Mouse (Mus musculus) MEL (cell line): ENCODE results near the gene Commd2. TPM values are rescaled to one million over a fixed set of nuclear protein-coding genes. Genes with fewer than 3 reads are reported as not detected.
A peak's percentile ranks its signal among the peaks of the same experiment; 100 is the strongest.

Experiments used
- DNase-seq: peaks from one replicate; pipeline ENCODE4 v3.0.0; 2011; ENCODE audit warnings: low read depth, low spot score
- H3K27ac ChIP-seq: 2 replicates; pipeline ENCODE4 v1.5.1; 2012; ENCODE audit warnings: low read depth, mild to moderate bottlenecking, control low read depth, low read length, moderate library complexity; ENCODE audit not compliant: control insufficient read depth
- H3K27me3 ChIP-seq, 2 experiments: fragments of 150-350 bp in 1 of 2; sonication (generic) in 1 of 2; 2 replicates each; pipeline ENCODE4 v1.6.1; 2012; ENCODE audit warnings: low read length in 2 of 2, mild to moderate bottlenecking in 2 of 2, improper control_type of control experiment in 1 of 2, moderate library complexity in 1 of 2; ENCODE audit not compliant: insufficient read depth in 2 of 2, control insufficient read depth in 1 of 2
- H3K36me3 ChIP-seq, 2 experiments: 2 replicates each; pipeline ENCODE4 v1.6.1; 2012 to 2014; ENCODE audit warnings: low read length in 2 of 2, improper control_type of control experiment in 1 of 2, inconsistent platforms in 1 of 2, mild to moderate bottlenecking in 1 of 2; ENCODE audit not compliant: insufficient read depth in 2 of 2, control insufficient read depth in 1 of 2
- H3K4me1 ChIP-seq, 2 experiments: fragments of 150-350 bp in 1 of 2; sonication (generic) in 1 of 2; 2 replicates each; pipeline ENCODE4 v1.6.1; 2012; ENCODE audit warnings: low read length in 2 of 2, improper control_type of control experiment in 1 of 2, mild to moderate bottlenecking in 1 of 2; ENCODE audit not compliant: insufficient read depth in 2 of 2, control insufficient read depth in 1 of 2
- H3K4me3 ChIP-seq, 2 experiments: fragments of 150-350 bp in 1 of 2; sonication (generic) in 1 of 2; 2 replicates each; pipeline ENCODE4 v1.5.1; 2012; ENCODE audit warnings: low read depth in 2 of 2, low read length in 2 of 2, mild to moderate bottlenecking in 2 of 2, moderate library complexity in 2 of 2, control low read depth in 1 of 2, improper control_type of control experiment in 1 of 2; ENCODE audit not compliant: control insufficient read depth in 1 of 2, insufficient read depth in 1 of 2
- H3K79me2 ChIP-seq: 2 replicates; pipeline ENCODE4 v1.6.1; 2012; ENCODE audit warnings: mild to moderate bottlenecking, low read length, moderate library complexity; ENCODE audit not compliant: control insufficient read depth, poor library complexity, insufficient read depth
- H3K9ac ChIP-seq: 2 replicates; pipeline ENCODE4 v1.6.1; 2012; ENCODE audit warnings: low read depth, mild to moderate bottlenecking, control low read depth, low read length, moderate library complexity; ENCODE audit not compliant: control insufficient read depth, poor library complexity, severe bottlenecking
- H3K9me3 ChIP-seq: fragments of 150-350 bp; sonication (generic); replicated peaks from 2 replicates; pipeline ENCODE4 v1.6.1; 2012; ENCODE audit warnings: mild to moderate bottlenecking, low read length, improper control_type of control experiment, moderate library complexity; ENCODE audit not compliant: insufficient read depth
- CHD1 ChIP-seq: IDR thresholded peaks from 2 replicates; pipeline ENCODE4 v1.6.1; 2012; ENCODE audit warnings: low read depth, mild to moderate bottlenecking, inconsistent platforms, low read length, improper control_type of control experiment
- CHD2 ChIP-seq: IDR thresholded peaks from 2 replicates; pipeline ENCODE4 v1.6.1; 2011; ENCODE audit warnings: low read length, improper control_type of control experiment
- EP300 ChIP-seq, 2 experiments: IDR thresholded peaks; 2 replicates each; pipeline ENCODE4 v1.6.1; 2011; ENCODE audit warnings: improper control_type of control experiment in 2 of 2, low read length in 2 of 2, low read depth in 1 of 2, mild to moderate bottlenecking in 1 of 2
- ETS1 ChIP-seq: IDR thresholded peaks from 2 replicates; pipeline ENCODE4 v1.6.1; 2012; ENCODE audit warnings: low read depth, mild to moderate bottlenecking, inconsistent platforms, low read length, improper control_type of control experiment, moderate library complexity
- GABPA ChIP-seq: IDR thresholded peaks from 2 replicates; pipeline ENCODE4 v1.6.1; 2012; ENCODE audit warnings: low read depth, mild to moderate bottlenecking, inconsistent platforms, low read length, improper control_type of control experiment, moderate library complexity
- GATA1 ChIP-seq: IDR thresholded peaks from 2 replicates; pipeline ENCODE4 v1.6.1; 2011; ENCODE audit warnings: low read depth, low read length, improper control_type of control experiment
- HCFC1 ChIP-seq: IDR thresholded peaks from 2 replicates; pipeline ENCODE4 v1.6.1; 2012; ENCODE audit warnings: low read depth, mild to moderate bottlenecking, inconsistent platforms, low read length, improper control_type of control experiment, moderate library complexity
- JUND ChIP-seq: IDR thresholded peaks from 2 replicates; pipeline ENCODE4 v1.6.1; 2011; ENCODE audit warnings: low read depth, mild to moderate bottlenecking, improper control_type of control experiment, low read length
- MEF2A ChIP-seq: IDR thresholded peaks from 2 replicates; pipeline ENCODE4 v1.6.1; 2014; ENCODE audit warnings: low read depth, mild to moderate bottlenecking, inconsistent platforms, low read length, improper control_type of control experiment; ENCODE audit not compliant: poor library complexity, insufficient replicate concordance, severe bottlenecking; ENCODE audit errors: extremely low read depth
- MXI1 ChIP-seq: IDR thresholded peaks from 2 replicates; pipeline ENCODE4 v1.6.1; 2011; ENCODE audit warnings: mild to moderate bottlenecking, low read depth, low read length, improper control_type of control experiment
- MYB ChIP-seq: IDR thresholded peaks from 2 replicates; pipeline ENCODE4 v1.6.1; 2011; ENCODE audit warnings: mild to moderate bottlenecking, low read depth, low read length, improper control_type of control experiment
- NELFE ChIP-seq: IDR thresholded peaks from 2 replicates; pipeline ENCODE4 v1.6.1; 2011; ENCODE audit warnings: low read depth, low read length, improper control_type of control experiment
- POLR2AphosphoS2 ChIP-seq: IDR thresholded peaks from 2 replicates; pipeline ENCODE4 v1.6.1; 2011; ENCODE audit warnings: low read length, improper control_type of control experiment
- POLR2AphosphoS5 ChIP-seq: IDR thresholded peaks from 2 replicates; pipeline ENCODE4 v1.6.1; 2012; ENCODE audit warnings: low read depth, borderline replicate concordance, mild to moderate bottlenecking, inconsistent platforms, low read length, moderate library complexity, mixed read lengths
- RAD21 ChIP-seq: IDR thresholded peaks from 2 replicates; pipeline ENCODE4 v1.6.1; 2011; ENCODE audit warnings: mild to moderate bottlenecking, low read depth, low read length, improper control_type of control experiment
- RCOR1 ChIP-seq: IDR thresholded peaks from 2 replicates; pipeline ENCODE4 v1.6.1; 2012; ENCODE audit warnings: low read depth, mild to moderate bottlenecking, inconsistent platforms, low read length, improper control_type of control experiment
- SIN3A ChIP-seq: IDR thresholded peaks from 2 replicates; pipeline ENCODE4 v1.6.1; 2012; ENCODE audit warnings: low read length, improper control_type of control experiment, inconsistent platforms
- SMC3 ChIP-seq: IDR thresholded peaks from 2 replicates; pipeline ENCODE4 v1.6.1; 2011; ENCODE audit warnings: low read depth, low read length, improper control_type of control experiment
- TBP ChIP-seq: IDR thresholded peaks from 2 replicates; pipeline ENCODE4 v1.8.0; 2011; ENCODE audit warnings: low read depth, low read length, improper control_type of control experiment
- TCF12 ChIP-seq: IDR thresholded peaks from 2 replicates; pipeline ENCODE4 v1.6.1; 2014; ENCODE audit warnings: low read depth, mild to moderate bottlenecking, inconsistent platforms, low read length, improper control_type of control experiment, moderate library complexity
- UBTF ChIP-seq: IDR thresholded peaks from 2 replicates; pipeline ENCODE4 v1.6.1; 2012; ENCODE audit warnings: low read depth, mild to moderate bottlenecking, inconsistent platforms, low read length, improper control_type of control experiment, moderate library complexity, borderline replicate concordance; ENCODE audit not compliant: insufficient read depth
- USF1 ChIP-seq: IDR thresholded peaks from 2 replicates; pipeline ENCODE4 v1.6.1; 2014; ENCODE audit warnings: low read depth, mild to moderate bottlenecking, inconsistent platforms, low read length, improper control_type of control experiment, moderate library complexity
- USF2 ChIP-seq, 2 experiments: IDR thresholded peaks; 2 replicates each; pipeline ENCODE4 v1.6.1; 2011 to 2012; ENCODE audit warnings: improper control_type of control experiment in 2 of 2, low read length in 2 of 2, borderline replicate concordance in 1 of 2, inconsistent platforms in 1 of 2, low read depth in 1 of 2, mild to moderate bottlenecking in 1 of 2; ENCODE audit not compliant: insufficient read depth in 1 of 2
- ZNF384 ChIP-seq: IDR thresholded peaks from 2 replicates; pipeline ENCODE4 v1.6.1; 2012; ENCODE audit warnings: low read depth, mild to moderate bottlenecking, inconsistent platforms, low read length, improper control_type of control experiment
- polyA plus RNA-seq, 2 experiments: library from polyadenylated mRNA; stranded (reverse) in 1 of 2; unstranded in 1 of 2; fragments of >175 nt in 1 of 2; fragments of >200 nt in 1 of 2; gene quantifications; 2 replicates each; pipeline versions ENCODE4 v1.2.1 to v1.2.4; 2012; ENCODE audit warnings: low replicate concordance in 2 of 2, low read depth in 1 of 2; ENCODE audit not compliant: insufficient read length in 2 of 2, insufficient read depth in 1 of 2, missing spikeins in 1 of 2
- total RNA-seq: library from RNA; depleted of rRNA; stranded (reverse); fragments of 300-350 nt; gene quantifications from 2 replicates; pipeline ENCODE4 v1.2.3, GENCODE M21; 2012

Gene Commd2
- total and polyA plus RNA-seq, 3 experiments, result 47.7 to 61.6 TPM; not detected in 1

DNA sequence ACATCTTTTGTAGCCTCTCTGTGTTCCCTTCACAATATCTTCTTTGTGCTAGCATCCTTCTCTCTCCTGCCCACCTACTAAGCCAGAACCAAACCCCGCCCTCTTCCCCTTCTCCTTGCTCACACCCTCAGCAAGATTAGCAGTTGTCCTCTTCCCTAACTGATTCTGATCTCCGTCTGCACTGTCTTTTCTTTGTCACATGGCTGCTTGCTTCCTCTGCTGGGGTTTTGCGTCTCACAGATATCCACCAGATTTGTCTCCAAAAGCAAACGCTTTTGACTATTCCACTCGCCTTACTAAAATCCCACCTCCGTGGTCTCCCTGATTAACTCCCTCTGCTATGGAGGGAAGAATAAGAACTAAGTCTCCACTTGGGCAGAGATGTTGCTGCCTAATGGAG lies 7.1 kb upstream of the Commd2 start:
- Histone ChIP-seq H3K27ac (no peak overlapping the region), H3K27me3 (peaks cover 0 to under 1% of the 10 kb centered on the region in 2 experiments; a peak in 1 of 4 replicates), H3K9ac (no peak overlapping the region)
- DNase-seq, result peak; percentile 67
- TF ChIP-seq NELFE (0 out of 2 replicates have a peak, but pooled peaks have one; percentile 18), RCOR1 (peak; percentile 73), CHD2 (no peak), MXI1 (peak; percentile 33; the same call in 1 of the 2 replicates), TCF12 (0 out of 2 replicates have a peak, but pooled peaks have one; percentile 15), EP300 (IDR thresholded peaks at IDR 0.05; ENCODE audit: low read depth in 1 of 2, low read length in 2 of 2) (peak in 1 of 2 experiments; percentile 54; a peak in 2 of 4 replicates), USF1 (peak; percentile 71), SMC3 (no peak), ETS1 (0 out of 2 replicates have a peak, but pooled peaks have one; percentile 15), GATA1 (peak; percentile 15; the same call in 1 of the 2 replicates)
- TF ChIP-seq, all 39 proteins: peak for 8
- no peaks in the 10 kb centered on the region for H3K9me3 ChIP-seq
- H3K79me2 ChIP-seq, result no peaks in the 10 kb centered on the region
- no peak overlapping the region for H3K4me3 ChIP-seq
- H3K36me3 ChIP-seq, result peaks cover 0 to 5% of the 10 kb centered on the region in 2 experiments; a peak in 2 of 4 replicates
- H3K4me1 ChIP-seq, result peaks cover 1 to 8% of the 10 kb centered on the region in 2 experiments; a peak in 3 of 4 replicates

DNA sequence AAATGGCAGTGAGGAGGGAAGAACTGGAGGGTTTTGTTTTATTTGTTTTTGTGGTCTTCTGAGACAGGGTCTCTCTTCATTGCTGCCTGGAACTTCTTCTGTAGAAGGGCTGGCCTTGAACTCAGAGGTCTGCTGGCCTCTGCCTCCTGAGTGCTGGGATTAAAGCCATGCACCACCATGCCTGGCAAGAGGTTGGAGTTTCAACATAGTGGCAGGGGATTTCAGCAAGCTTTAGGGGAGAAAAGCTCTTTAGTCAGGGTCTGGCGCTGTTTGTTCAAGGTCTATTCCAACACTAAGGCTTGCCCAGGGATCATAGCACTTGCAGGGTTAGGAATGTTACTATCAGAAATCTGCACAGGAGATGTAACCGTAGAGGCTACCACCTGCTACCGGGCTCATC lies 2.1 kb upstream of the Commd2 start:
- peaks cover 0 to 18% of the 10 kb centered on the region in 2 experiments; a peak in 2 of 4 replicates for H3K36me3 ChIP-seq
- peaks cover 0 to 7% of the 10 kb centered on the region in 2 experiments; a peak in 3 of 4 replicates for H3K4me1 ChIP-seq
- H3K79me2 ChIP-seq, result peaks cover 9% of the 10 kb centered on the region
- no peaks in the 10 kb centered on the region for H3K9me3 ChIP-seq
- no peak overlapping the region for H3K27ac ChIP-seq
- no peak overlapping the region for H3K9ac ChIP-seq
- no peak for DNase-seq
- no peak overlapping the region for H3K4me3 ChIP-seq
- TF ChIP-seq ZNF384, result no peak
- no peak for TF ChIP-seq POLR2AphosphoS2
- TF ChIP-seq USF2 (IDR thresholded peaks at IDR 0.05; ENCODE audit: borderline replicate concordance in 1 of 2, insufficient read depth in 1 of 2, low read depth in 1 of 2, low read length in 2 of 2), result no peak
- TF ChIP-seq SIN3A, result no peak
- TF ChIP-seq CHD2, result no peak
- H3K27me3 ChIP-seq, result peaks cover 0 to 1% of the 10 kb centered on the region in 2 experiments; a peak in 1 of 4 replicates

DNA sequence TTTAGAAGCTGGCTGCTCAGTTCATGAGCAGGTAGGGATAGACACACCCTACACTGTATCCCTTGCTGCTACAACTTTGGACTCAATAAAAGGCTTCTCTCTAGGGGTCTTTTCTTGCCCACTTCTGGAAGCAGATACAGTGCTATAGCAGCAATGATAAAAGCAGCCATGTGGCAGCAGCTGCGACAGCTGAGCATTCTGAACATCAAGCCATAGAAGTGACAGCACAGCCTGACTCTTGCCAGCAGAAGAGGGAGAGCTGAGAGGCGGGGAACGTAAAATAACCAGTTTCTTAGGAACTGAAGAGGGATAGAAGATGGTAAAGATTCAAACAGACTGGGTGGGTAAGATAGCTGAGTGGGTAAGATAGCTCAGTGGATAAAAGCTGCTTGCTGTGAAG lies 970 bp upstream of the Commd2 start:
- Histone ChIP-seq H3K79me2 (peaks cover 9% of the 10 kb centered on the region), H3K9ac (no peak overlapping the region)
- TF ChIP-seq TBP (no peak), EP300 (IDR thresholded peaks at IDR 0.05; ENCODE audit: low read depth in 1 of 2, low read length in 2 of 2) (no peak), GATA1 (no peak), MXI1 (no peak), JUND (no peak), POLR2AphosphoS5 (no peak), RAD21 (no peak), TCF12 (no peak), CHD1 (no peak), MYB (no peak), RCOR1 (no peak), HCFC1 (no peak), GABPA (no peak), UBTF (no peak), MEF2A (no peak)

More for the DNA sequence above, 970 bp upstream of the Commd2 start:
- H3K36me3 ChIP-seq, result peaks cover 0 to 15% of the 10 kb centered on the region in 2 experiments; a peak in 2 of 4 replicates
- H3K27me3 ChIP-seq, result peaks cover 0 to 1% of the 10 kb centered on the region in 2 experiments; a peak in 1 of 4 replicates
- H3K4me1 ChIP-seq, result peaks cover 0 to 4% of the 10 kb centered on the region in 2 experiments; a peak in 2 of 4 replicates
- no peaks in the 10 kb centered on the region for H3K9me3 ChIP-seq
- H3K27ac ChIP-seq, result no peak overlapping the region
- DNase-seq, result peak; percentile 14
- no peak overlapping the region for H3K4me3 ChIP-seq
